Mouse (Mus musculus) brain, embryonic 14.5 days (tissue): ENCODE measurements at regions not wholly inside any gene's neighbourhood (a gene's known extent, or its start where the extent isn't known, plus 50 kb on each side); places are given as distances from the start of the nearest gene placed in this dataset.

ENCODE experiments used
- CTCF ChIP-seq: fragments of 200-500 bp; IDR thresholded peaks from 2 replicates; pipeline ENCODE4 v1.5.1; 2012; ENCODE audit warnings: inconsistent platforms, mild to moderate bottlenecking, moderate library complexity, borderline replicate concordance; ENCODE audit not compliant: insufficient read depth, insufficient read length; ENCODE audit errors: extremely low read depth
- POLR2A ChIP-seq: fragments of 200-500 bp; IDR thresholded peaks from 2 replicates; pipeline ENCODE4 v1.6.1; 2012; ENCODE audit warnings: mild to moderate bottlenecking, inconsistent platforms, borderline replicate concordance; ENCODE audit not compliant: poor library complexity, insufficient read depth, insufficient read length, severe bottlenecking; ENCODE audit errors: extremely low read depth

GRCm38 (mm10) chr15:15968518-15968917 is 760.0 kb upstream of the Cdh9 start:
- no peak for TF ChIP-seq CTCF
- TF ChIP-seq POLR2A: no peak
